Mouse (Mus musculus): ENCODE results near the gene Mgst3. TPM values are rescaled to one million over a fixed set of nuclear protein-coding genes. Genes with fewer than 3 reads are reported as not detected.

The Mgst3 gene
- total RNA-seq, 2 experiments from 2014 or later, result 298 to 410 TPM

GRCm38 (mm10) chr1:167328776-167329175, 64.9 kb downstream of the Mgst3 start:
- ATAC-seq (replicated peaks; ENCODE audit: low FRiP score, poor library complexity, severe bottlenecking), result no peak

Other genes starting within 250 kb of the Mgst3 start
- gene Uck2, start 108.5 kb downstream of the Mgst3 start, total RNA-seq (2015; ENCODE audit: low replicate concordance), result 17.7 and 24.7 TPM in 2 replicates
- 10.4 and 24.8 TPM in 2 replicates for gene Uck2, start 108.5 kb downstream of the Mgst3 start, total RNA-seq (2017; ENCODE audit: low replicate concordance)
- 70.0 and 132 TPM in 2 replicates for gene Tmco1, start 85.5 kb downstream of the Mgst3 start, total RNA-seq (2015; ENCODE audit: low replicate concordance)
- 78.2 and 81.5 TPM in 2 replicates for gene Tmco1, start 85.5 kb downstream of the Mgst3 start, total RNA-seq (2017; ENCODE audit: low replicate concordance)
- gene Aldh9a1, start 43.9 kb downstream of the Mgst3 start, total RNA-seq (2015; ENCODE audit: low replicate concordance), result 13.0 and 20.1 TPM in 2 replicates
- gene Aldh9a1, start 43.9 kb downstream of the Mgst3 start, total RNA-seq (2017; ENCODE audit: low replicate concordance), result 9.4 and 11.8 TPM in 2 replicates
- not detected in 2 replicates for gene Lrrc52, start 72.9 kb upstream of the Mgst3 start, total RNA-seq (2015; ENCODE audit: low replicate concordance)
- not detected in 2 replicates for gene Lrrc52, start 72.9 kb upstream of the Mgst3 start, total RNA-seq (2017; ENCODE audit: low replicate concordance)
- gene Rxrg, start 204.5 kb upstream of the Mgst3 start, total RNA-seq (2015; ENCODE audit: low replicate concordance), result not detected in 2 replicates
- not detected in 2 replicates for gene Rxrg, start 204.5 kb upstream of the Mgst3 start, total RNA-seq (2017; ENCODE audit: low replicate concordance)